Mouse (Mus musculus) kidney, embryonic 14.5 days (tissue): Measurements from ENCODE around the gene Shank3. TPM values are rescaled to one million over a fixed set of nuclear protein-coding genes. Genes with fewer than 3 reads are reported as not detected.

Experiments used
- ATAC-seq: fragments of 200-750 bp; cut with Nextera tagmentation; 2 replicates; pipeline ENCODE4 v1.8.0; 2017; ENCODE audit warnings: moderate number of reproducible peaks, mild to moderate bottlenecking, moderate TSS enrichment, moderate library complexity; ENCODE audit not compliant: low FRiP score, low TSS enrichment
- H3K27ac ChIP-seq: fragments of 300-500 bp; sonication (generic); 2 replicates; pipeline ENCODE4 v1.5.1; 2014; ENCODE audit warnings: low read depth, mild to moderate bottlenecking, low read length, moderate library complexity, mixed read lengths
- H3K27me3 ChIP-seq: fragments of 300-500 bp; sonication (generic); 2 replicates; pipeline ENCODE4 v1.6.1; 2014; ENCODE audit warnings: mild to moderate bottlenecking, low read length; ENCODE audit not compliant: control insufficient read depth, insufficient read depth
- H3K36me3 ChIP-seq: fragments of 300-500 bp; sonication (generic); 2 replicates; pipeline ENCODE4 v1.6.1; 2014; ENCODE audit warnings: low read length, mixed read lengths; ENCODE audit not compliant: control insufficient read depth, insufficient read depth
- H3K4me1 ChIP-seq: fragments of 300-500 bp; sonication (generic); 2 replicates; pipeline ENCODE4 v1.6.1; 2014; ENCODE audit warnings: low read length, mixed read lengths; ENCODE audit not compliant: control insufficient read depth, insufficient read depth
- H3K4me2 ChIP-seq: fragments of 300-500 bp; sonication (generic); replicated peaks from 2 replicates; pipeline ENCODE4 v1.6.1; 2014; ENCODE audit warnings: low read depth, mild to moderate bottlenecking, low read length
- H3K4me3 ChIP-seq: fragments of 300-500 bp; sonication (generic); 2 replicates; pipeline ENCODE4 v1.5.1; 2014; ENCODE audit warnings: mild to moderate bottlenecking, low read length
- H3K9ac ChIP-seq: fragments of 300-500 bp; sonication (generic); 2 replicates; pipeline ENCODE4 v1.6.1; 2014; ENCODE audit warnings: low read depth, mild to moderate bottlenecking, low read length, moderate library complexity
- H3K9me3 ChIP-seq: fragments of 300-500 bp; sonication (generic); 2 replicates; pipeline ENCODE4 v1.6.1; 2016; ENCODE audit warnings: low read length; ENCODE audit not compliant: control insufficient read depth
- WGBS: fragments of 180-500 bp; shearing (Covaris S2); extraction: QIAGEN DNeasy Blood & Tissue Kit; methylation state at CpG from one replicate; pipeline ENCODE4 v1.1.7; 2014; 5-methylcytosine and 5-hydroxymethylcytosine counted together
- polyA plus RNA-seq: library from polyadenylated mRNA; unstranded; fragments of >200 nt; fragmentation: Nextera tagmentation; extraction: Ambion mirVana; gene quantifications from 2 replicates; pipeline ENCODE4 v1.2.1, GENCODE M21; 2014

Gene Shank3
- polyA plus RNA-seq, 1 experiment from 2014 or later, result 2.5 TPM

DNA sequence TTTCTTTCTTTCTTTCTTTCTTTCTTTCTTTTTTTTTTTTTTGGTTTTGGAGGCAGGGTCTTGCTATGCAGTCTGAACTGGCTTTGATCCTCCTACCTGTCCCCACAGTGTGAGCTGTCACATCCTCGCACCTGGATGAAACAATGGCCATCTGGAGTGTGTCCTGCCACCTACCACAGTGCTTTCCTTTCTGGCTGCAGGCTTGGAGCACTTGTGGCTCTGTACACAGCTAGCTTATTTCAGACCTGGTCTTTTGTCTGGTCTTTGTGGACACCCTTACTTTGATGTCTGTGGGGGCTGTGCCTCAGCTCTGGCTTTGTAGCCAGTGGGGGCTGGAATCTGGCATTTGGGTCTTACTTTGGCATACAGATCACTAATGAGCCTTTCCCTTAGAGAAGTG, 52.3 kb downstream of the Shank3 start:
- no peak overlapping the region for H3K4me2 ChIP-seq
- H3K27me3 ChIP-seq, result peaks cover 19% of the 10 kb centered on the region
- WGBS, result 79% methylated on average over 1 of the region's 1 CpGs

DNA sequence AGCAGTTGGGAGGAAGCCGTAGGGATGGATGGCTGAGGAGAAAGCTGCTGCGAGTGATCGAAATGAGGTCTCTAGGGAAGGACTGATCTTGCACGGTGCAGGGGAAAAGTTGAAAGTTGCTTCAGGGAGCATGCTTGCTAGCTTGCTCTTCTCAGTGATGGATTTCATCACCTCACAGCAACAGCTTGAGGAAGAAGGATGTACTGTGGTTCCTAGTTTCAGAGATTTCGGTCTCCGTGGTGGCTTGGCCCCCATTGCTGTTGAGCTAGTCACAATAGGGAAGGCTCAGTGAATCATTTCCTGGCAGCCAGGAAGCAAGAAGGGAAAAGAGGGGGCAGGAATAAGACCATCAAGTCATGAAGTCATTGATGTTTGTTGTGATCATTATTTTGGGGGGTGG, 56.2 kb downstream of the Shank3 start:
- no peaks in the 10 kb centered on the region for H3K9me3 ChIP-seq
- no peak overlapping the region for H3K9ac ChIP-seq
- no peak overlapping the region for H3K4me2 ChIP-seq
- H3K27me3 ChIP-seq, result peaks cover 35% of the 10 kb centered on the region
- H3K36me3 ChIP-seq, result peaks cover 2% of the 10 kb centered on the region; the same call in 1 of the 2 replicates
- H3K4me3 ChIP-seq, result no peak overlapping the region
- ATAC-seq, result no peak
- H3K4me1 ChIP-seq, result peaks cover 20% of the 10 kb centered on the region
- WGBS, result 86% methylated on average over 6 of the region's 6 CpGs
- no peak overlapping the region for H3K27ac ChIP-seq

More for the DNA sequence above, 52.3 kb downstream of the Shank3 start:
- H3K4me1 ChIP-seq, result peaks cover 14% of the 10 kb centered on the region; the same call in 1 of the 2 replicates
- H3K36me3 ChIP-seq, result peaks cover 2% of the 10 kb centered on the region; the same call in 1 of the 2 replicates
- no peaks in the 10 kb centered on the region for H3K9me3 ChIP-seq
- ATAC-seq, result no peak
- H3K27ac ChIP-seq, result no peak overlapping the region
- no peak overlapping the region for H3K9ac ChIP-seq
- H3K4me3 ChIP-seq, result no peak overlapping the region

DNA sequence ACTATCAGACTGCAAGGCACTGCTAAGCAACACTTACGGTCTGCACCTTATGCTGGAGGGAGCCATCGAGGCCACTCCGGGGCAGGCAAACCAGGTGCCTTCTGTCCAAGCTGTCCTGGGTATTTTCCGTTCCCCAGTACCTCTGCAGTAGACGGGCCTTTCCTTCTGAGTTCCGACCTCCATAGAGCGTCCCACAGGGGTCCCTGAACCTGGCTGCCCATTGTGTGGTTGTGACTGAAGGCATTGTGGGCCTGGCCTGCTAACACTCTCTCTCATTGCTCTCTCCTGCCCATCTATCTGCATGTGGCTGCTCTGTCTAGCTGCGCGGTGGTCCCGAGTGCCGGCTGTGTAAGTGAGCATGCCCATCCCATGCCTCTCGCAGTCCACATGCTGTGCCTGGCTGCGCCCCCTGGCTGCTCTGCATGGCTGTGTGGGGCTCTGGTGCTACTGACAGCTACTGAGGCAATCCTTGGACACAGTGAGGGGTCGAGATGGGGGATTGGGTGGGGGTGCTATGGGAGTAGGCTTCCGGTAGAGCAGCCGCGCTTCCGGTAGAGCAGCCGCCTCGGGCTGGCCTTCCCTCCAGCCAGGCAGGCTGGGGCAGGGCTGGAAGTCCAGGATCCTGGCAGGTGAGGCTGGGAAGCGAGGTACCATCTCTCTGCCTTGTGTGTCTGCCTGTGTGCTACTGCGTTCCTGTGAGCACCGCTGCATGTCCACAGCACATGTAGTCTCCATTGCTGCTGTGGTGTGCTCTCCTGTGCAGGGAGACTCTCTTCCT, 57.2 kb downstream of the Shank3 start:
- peaks cover 20% of the 10 kb centered on the region for H3K4me1 ChIP-seq
- H3K4me2 ChIP-seq, result peak overlapping the region; percentile 45
- no peaks in the 10 kb centered on the region for H3K9me3 ChIP-seq
- H3K9ac ChIP-seq, result no peak overlapping the region
- peaks cover 2% of the 10 kb centered on the region; the same call in 1 of the 2 replicates for H3K36me3 ChIP-seq
- WGBS, result 22% methylated on average over 22 of the region's 23 CpGs
- ATAC-seq, result peak; percentile 56; the same call in 1 of the 2 replicates
- H3K27me3 ChIP-seq, result peaks cover 35% of the 10 kb centered on the region
- no peak overlapping the region for H3K27ac ChIP-seq
- peak overlapping the region; percentile 14 for H3K4me3 ChIP-seq

DNA sequence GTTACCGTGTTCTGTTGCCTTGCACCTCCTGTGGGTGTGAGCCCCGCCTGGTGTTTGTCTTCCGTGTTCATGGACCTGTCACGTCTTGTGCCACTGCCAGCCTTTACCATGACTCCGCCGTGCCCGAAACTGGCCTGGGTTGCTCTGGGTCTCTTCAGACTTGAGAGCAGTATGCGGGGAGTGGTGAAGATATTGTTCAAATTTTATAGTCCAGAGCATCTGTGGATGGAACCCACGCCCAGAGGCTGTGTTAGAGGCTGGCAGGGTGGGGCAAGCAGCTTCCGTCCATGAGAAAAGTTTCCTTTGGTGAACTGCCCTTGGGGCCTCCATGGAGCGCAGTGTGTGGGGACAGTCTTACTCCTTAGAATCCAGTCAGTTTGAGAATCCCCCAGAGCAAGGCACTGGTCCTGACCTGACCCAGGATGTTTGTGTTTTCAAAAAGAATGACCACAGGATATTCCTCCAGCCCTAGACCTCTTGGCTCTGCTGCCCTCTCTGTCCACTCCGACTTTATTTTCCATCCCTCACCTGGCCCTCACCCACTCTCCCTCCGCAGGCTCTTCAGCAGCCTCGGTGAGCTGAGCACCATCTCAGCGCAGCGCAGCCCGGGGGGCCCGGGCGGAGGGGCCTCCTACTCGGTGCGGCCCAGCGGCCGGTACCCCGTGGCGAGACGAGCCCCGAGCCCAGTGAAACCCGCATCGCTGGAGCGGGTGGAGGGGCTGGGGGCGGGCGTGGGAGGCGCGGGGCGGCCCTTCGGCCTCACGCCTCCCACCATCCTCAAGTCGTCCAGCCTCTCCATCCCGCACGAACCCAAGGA, 58.0 kb downstream of the Shank3 start:
- no peaks in the 10 kb centered on the region for H3K9me3 ChIP-seq
- peak overlapping the region; percentile 45 for H3K4me2 ChIP-seq
- no peak overlapping the region for H3K27ac ChIP-seq
- H3K27me3 ChIP-seq, result peaks cover 35% of the 10 kb centered on the region
- H3K36me3 ChIP-seq, result peaks cover 2% of the 10 kb centered on the region; the same call in 1 of the 2 replicates
- peaks cover 20% of the 10 kb centered on the region for H3K4me1 ChIP-seq
- ATAC-seq, result peak; percentile 14; the same call in 1 of the 2 replicates
- H3K4me3 ChIP-seq, result peak overlapping the region; percentile 31
- 14% methylated on average over 40 of the region's 40 CpGs for WGBS
- no peak overlapping the region for H3K9ac ChIP-seq

DNA sequence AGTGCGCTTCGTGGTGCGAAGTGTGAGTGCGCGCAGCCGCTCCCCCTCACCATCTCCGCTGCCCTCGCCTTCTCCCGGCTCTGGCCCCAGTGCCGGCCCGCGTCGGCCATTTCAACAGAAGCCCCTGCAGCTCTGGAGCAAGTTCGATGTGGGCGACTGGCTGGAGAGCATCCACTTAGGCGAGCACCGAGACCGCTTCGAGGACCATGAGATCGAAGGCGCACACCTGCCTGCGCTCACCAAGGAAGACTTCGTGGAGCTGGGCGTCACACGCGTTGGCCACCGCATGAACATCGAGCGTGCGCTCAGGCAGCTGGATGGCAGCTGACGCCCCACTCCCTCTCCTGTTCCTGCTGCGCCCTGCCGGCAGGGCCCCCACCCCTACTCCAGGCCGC, 58.6 kb downstream of the Shank3 start:
- Histone ChIP-seq H3K9me3 (no peaks in the 10 kb centered on the region), H3K9ac (no peak overlapping the region), H3K36me3 (peaks cover 2% of the 10 kb centered on the region; the same call in 1 of the 2 replicates), H3K27ac (no peak overlapping the region), H3K4me2 (peak overlapping the region; percentile 45), H3K4me1 (peaks cover 20% of the 10 kb centered on the region), H3K4me3 (peak overlapping the region; percentile 31), H3K27me3 (peaks cover 35% of the 10 kb centered on the region)
- WGBS, result 6% methylated on average over 34 of the region's 34 CpGs
- peak; percentile 17; the same call in 1 of the 2 replicates for ATAC-seq

DNA sequence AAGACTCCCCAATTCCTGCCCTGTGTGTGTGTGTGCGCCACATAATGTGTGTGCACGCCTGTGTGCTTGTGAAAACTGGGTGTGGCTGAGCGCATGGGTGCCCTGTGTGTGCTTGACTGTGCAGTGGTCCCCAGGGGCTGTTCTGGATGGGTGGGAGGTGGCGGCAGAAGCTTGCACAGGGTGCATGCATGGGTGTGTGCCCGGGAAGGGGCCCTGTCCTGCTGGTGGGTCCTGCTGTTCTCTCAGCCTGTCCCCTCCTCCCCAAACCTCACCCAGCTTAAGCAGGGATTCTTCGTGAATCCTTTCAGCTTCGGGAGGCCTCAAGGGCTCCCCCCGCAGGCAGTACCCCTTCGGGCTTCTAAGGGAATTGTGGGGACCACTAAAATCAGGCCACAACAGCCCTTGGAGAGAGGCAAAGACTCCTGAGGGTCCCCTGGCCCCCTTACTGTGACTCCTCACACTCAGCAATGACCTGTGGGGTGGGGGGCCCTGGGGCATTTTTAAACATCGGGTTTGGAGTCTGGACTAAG, 59.8 kb downstream of the Shank3 start:
- Histone ChIP-seq H3K27me3 (peaks cover 35% of the 10 kb centered on the region), H3K4me2 (no peak overlapping the region), H3K4me3 (no peak overlapping the region), H3K9me3 (no peaks in the 10 kb centered on the region), H3K9ac (no peak overlapping the region), H3K36me3 (no peaks in the 10 kb centered on the region), H3K4me1 (peaks cover 20% of the 10 kb centered on the region), H3K27ac (no peak overlapping the region)
- 46% methylated on average over 10 of the region's 10 CpGs for WGBS
- ATAC-seq, result no peak

DNA sequence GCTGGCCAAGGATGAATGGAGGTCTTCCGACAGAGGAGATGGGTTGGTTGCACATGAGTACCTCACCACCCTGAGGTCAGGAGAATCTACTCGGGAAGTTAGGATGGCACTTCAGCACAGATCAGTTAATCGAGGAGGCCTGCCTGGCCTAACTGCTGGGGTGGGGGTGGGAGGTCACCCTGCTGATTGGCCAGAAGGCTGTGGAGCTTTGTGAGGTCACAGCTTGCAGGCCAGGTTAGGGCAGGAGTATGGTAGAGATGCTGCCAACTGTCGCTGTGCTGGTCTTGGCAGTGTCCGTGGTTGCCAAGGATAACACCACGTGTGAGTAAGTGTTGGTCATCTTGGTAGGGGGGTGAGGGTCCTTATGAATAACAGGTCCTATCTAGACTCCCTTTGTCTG, 68.7 kb downstream of the Shank3 start, which contains the start of gene Acr:
Gene Acr (plus strand): TSS at position 213 of the 400 bp plus-strand sequence.
- 0 out of 2 replicates have a peak, but pooled peaks have one; percentile 28 for ATAC-seq
- WGBS, result 73% methylated on average over 6 of the region's 6 CpGs
- Histone ChIP-seq H3K36me3 (no peaks in the 10 kb centered on the region), H3K4me3 (no peak within 1 kb of the TSS), H3K9ac (no peak within 1 kb of the TSS), H3K4me1 (no peaks in the 10 kb centered on the region), H3K9me3 (no peaks in the 10 kb centered on the region), H3K4me2 (no peak within 1 kb of the TSS), H3K27ac (no peak within 1 kb of the TSS), H3K27me3 (no peaks in the 10 kb centered on the region)

DNA sequence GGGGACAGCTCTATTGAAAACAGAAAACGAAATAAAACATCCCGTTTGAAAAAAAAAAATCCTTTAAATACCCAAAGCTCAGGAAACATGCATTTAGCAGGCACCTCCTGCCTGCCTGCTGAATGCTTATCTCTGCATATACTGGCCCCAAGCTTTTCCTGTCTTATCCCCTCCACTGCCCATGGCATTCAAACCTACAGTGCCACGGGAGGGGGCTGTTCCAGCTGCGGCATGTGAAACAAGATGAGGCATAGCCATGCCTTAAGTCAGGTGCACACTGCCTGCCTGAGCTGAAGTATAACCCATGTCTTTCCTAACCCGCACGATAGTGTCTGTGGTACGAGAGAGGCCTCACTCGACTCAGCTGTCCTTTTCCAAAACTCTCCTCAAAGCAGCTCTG, 72.7 kb downstream of the Shank3 start:
- WGBS, result 61% methylated on average over 8 of the region's 8 CpGs
- ATAC-seq, result no peak

More for the DNA sequence above, 72.7 kb downstream of the Shank3 start:
- Histone ChIP-seq H3K4me1 (no peaks in the 10 kb centered on the region), H3K27ac (no peak overlapping the region), H3K36me3 (no peaks in the 10 kb centered on the region), H3K4me3 (no peak overlapping the region), H3K9me3 (no peaks in the 10 kb centered on the region), H3K4me2 (no peak overlapping the region), H3K27me3 (no peaks in the 10 kb centered on the region), H3K9ac (no peak overlapping the region)
